Mouse (Mus musculus): ENCODE data around the gene Ephb1.

Ephb1 gene

DNA sequence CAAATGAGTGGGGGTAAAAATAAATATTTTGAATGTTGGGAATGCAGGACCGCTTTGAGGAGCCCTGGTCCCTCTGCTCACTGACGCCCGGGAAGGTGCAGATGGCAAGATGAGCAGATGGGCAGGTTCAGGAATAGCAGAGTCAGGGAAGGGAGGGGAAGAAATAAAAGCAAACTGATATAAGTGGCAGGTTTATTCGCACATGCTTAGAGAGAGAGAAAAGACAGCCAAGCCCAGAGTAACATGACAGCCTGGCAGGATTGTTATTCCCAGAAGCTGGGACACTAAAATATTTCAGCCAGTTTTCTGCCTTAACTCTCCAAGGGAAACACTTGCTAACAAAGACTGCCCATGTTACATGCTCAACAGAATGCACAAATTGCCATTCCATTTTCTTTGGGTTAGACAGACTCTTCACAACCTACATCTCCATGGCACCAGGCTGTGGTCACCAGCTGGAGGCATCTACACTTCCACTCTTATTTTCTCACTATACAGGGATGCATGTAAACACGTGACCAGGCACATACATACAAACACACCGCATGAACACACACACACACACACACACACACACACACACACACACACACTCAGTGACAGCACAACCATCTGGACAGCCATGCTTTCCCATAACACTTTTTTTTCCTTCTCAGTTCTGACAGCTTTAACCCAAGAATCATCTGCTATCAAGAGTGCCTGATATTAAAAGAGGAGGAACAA is 315.3 kb downstream of the Ephb1 start:
- no peak for DNase-seq

DNA sequence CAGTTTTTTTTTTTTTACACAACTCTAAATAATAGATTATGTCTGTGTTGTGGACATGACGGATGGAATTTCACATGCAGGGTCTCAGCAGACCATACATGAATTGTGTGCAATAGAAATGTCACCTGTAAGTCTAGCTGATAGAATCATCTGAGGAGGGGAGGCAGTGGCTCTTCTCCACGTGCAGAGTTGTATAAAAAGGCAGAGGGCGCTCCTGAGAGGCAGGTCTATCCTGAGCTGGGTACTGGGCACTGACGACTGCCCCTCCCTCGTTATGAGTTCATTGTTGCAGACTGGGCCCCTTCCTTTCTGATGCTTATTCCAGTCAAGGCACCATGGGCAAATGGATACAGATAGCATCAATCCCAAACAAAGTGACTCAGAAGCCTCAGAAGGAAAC is 318.4 kb downstream of the Ephb1 start:
- DNase-seq: no peak

DNA sequence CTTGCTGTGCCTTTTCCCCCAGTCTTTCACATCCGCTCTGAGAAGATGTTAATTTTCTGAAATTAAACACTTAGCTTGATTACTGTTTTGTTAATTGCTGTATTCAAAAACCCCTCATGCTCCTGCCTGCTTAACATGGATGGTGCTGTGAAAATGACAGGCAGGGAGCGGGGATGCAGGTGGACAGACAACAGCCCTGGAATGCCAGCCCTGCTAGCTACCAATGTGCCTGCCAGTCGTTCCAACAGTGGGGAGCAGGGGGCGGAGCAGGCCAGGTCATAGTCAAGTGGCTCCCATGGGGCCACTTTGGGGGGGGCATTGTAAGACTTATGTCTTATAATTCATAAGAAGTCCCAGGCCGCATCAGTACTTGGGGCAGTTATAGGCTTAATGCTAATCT is 321.3 kb downstream of the Ephb1 start:
- DNase-seq: no peak

DNA sequence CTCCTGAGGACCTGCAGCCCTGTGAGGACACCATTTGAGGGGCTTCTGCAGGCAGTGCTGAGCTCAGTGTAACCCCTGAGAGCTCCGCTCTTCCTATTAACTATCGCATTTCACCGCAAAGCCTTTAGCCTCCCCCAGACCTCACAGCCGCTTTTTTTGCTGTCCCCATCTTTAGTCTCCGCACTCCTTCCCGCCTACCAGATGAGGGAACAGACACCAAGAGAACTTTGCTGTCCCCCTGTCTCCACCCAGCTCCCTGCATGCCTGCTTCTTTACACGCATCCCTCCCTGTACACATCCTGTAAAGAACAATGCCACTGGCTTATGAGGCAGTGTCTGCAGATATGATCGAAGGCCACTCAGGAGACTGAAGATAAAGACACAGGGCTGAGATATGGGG is 322.1 kb downstream of the Ephb1 start:
- DNase-seq: no peak

DNA sequence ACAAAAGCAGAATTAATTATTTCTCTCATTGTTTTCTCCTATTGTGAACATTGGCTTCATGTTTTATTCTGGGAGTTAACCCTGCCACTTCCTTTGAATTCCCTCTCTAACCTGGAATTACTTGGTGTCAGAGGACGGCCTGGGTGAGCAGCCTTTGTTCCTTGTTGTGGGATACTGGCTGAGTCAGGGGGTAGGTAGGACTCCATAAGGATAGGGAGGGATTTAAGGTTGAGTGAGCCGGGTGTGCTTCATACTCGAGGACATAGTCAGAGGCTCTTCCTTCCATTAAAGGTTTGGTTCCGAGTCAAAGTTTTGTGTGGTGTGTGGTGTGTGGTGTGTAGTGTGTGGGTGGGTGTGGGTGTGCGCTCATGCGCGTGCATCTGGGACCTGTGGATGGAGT is 324.8 kb downstream of the Ephb1 start:
- no peak for DNase-seq

DNA sequence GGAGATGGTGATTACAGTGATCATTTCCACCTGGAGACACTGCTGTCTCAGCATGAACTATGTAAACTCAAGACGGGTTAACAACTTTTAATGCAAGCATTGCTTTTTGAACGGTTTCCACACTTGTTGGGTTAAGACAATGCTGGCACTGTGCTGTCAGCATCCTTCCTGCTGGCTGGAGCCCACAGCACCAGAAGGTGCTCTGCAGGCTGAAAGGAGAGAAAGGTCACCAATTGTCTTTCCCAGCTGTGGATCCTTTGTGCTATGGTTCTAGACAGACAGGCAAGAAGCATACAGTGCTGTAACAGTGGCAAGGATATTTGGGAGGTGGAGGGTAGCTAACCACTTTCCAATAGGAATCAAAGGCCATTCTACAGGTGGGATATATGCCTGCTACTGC is 328.4 kb downstream of the Ephb1 start:
- DNase-seq: no peak

DNA sequence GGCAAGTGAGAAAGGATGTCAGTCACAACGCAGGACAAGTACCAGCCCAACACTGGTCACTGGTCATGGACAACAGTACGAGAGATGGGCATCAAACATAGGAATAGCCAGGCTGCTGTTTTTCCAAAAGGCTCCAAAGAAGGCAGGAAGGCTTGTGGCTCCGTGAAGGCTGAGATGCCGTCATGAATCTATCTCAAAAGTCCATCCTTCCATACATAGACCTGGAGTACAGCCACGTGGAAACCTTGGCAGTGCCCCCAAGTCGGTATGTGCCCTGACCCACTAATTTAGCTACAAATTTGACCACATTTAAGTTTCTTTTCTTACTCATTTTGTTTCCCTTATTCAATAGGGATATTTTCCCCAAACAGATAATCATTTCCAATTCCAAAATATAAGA is 329.4 kb downstream of the Ephb1 start:
- DNase-seq: no peak

DNA sequence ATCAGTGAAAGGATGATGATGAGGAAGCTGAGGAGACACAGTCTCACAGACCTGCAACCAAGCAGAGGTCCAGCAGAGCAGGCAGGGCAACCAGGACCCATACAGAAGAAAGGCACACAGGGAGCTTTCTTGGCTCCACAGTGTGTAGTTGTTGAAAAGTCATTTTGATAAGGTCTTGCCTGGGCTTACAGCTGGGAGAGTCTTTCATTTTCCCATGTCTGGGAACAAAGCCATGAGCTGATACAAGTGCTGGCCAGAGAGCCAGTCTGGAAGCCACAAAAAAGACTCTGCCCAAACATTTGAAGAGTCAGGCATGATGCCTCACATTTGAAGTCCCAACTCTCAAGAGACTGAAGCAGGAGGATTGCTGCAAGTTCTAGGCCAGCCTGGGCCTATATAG is 339.0 kb downstream of the Ephb1 start:
- DNase-seq: no peak

DNA sequence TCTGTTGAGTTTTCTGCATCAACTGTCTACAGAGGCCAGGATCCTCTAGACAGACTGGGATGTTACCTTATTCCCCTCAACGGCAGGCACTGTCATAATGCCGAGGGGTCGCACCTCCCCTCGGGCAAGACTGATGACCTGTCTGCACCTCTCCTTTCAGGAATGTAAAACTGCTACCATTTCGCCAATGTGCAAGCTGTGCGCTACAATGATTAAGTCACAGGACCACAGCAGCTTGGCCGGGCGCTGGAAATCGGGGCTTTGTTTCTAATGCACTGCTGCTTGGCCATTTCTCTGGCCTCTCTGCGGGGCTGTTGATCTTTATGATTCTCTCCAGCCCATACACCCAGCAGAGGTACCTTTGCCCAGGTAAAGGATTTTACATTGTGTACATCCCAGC is 346.8 kb downstream of the Ephb1 start:
- no peak for DNase-seq

DNA sequence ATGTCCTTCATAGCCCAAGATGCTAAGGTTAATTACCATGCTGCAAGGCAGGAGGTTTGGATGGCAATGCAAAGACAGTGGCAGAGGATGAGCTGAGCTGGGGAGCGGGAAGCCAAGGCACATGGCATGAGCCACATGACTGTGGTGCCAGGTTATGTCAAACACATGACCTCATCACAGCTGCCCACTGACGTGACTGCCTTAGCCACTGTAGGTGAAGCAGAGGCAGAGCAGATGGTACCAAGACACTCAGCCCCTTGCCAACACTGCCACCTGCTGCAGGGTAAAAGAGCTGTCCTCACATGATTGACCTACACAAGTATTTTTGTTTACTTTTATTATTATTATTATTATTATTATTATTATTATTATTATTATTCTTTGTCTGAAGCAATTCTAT is 348.0 kb downstream of the Ephb1 start:
- DNase-seq: no peak

DNA sequence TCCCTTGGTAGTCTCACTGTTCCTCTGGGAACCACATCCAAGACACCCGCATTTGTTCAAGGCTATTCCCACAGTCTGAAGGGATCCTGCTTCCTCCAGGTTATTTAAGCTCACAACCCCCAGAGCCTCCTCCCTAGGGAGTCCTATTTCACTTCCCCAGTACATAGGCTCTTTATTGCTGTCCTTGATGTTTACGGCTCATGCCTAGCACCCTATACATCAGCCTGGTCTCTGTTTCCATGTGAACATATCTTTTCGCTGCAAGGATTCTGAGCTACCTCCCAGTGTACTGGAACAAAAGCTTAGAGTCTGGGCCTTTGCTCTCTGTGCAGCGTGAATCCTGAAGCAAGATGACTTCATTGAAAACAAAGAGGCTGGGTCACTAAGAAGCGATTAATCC is 351.6 kb downstream of the Ephb1 start:
- no peak for DNase-seq

DNA sequence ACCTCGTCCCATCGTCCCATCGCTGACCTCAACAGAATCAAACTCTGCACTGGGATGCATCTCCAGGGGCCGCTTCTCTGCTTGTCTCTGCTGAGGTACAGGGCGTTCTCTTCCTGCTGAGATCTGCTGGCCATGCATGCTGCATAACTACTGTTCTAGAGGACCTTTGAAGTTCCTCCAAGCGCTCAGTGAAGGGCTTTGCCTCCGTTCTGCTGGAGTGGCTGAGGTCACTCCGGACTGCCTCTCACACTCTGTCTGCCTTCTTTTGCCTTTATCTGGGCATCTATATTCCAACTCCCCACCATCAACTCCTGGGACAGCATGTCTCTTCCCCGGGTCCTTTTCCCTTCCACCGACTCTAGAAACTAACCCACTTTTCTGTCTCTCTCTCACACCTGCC is 352.3 kb downstream of the Ephb1 start:
- DNase-seq: no peak

DNA sequence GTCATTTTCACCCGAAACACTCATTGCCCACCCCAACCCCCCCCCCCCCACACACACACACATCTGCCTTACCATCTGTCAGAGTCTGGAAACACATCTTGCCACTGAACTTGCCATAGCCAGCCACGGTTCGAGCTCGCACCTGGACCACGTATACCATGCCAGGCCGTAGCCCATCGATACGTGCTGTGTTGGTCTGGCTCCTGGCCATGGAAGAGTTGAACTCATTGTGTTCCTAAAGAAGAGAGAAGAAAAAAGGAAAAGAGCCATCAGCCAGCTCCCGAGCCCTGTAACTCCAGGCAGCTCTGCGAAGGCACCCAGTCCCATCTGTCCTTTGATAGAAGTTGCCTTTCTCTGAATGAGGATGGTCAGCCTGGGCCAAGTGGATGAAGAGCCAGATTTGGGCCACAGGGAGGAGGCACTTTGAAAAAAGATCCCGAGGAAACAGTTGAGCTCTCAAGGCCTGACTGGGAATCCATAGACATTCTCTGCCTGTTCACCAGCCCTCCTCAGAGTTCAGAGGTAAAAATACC is 352.8 kb downstream of the Ephb1 start:
- no peak for DNase-seq

DNA sequence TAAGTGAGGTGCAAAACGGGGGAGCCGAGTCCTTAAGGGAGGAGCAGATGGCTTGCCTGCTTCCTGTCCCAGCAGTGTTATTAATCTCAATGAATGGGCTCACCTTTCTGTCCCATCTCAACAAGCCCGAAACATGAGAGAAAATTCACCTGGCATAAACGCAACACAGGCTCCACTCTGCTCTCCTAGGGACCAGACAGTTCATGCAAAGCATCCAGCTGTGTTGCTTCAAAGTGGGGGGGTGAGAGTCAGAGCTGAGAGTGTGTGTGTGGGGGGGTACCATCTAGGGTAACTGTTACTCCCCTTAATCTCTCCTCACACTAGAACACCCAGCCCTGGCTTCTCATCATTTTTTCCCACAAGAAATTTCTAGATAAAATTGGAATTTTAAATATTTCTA is 354.8 kb downstream of the Ephb1 start:
- no peak for DNase-seq

DNA sequence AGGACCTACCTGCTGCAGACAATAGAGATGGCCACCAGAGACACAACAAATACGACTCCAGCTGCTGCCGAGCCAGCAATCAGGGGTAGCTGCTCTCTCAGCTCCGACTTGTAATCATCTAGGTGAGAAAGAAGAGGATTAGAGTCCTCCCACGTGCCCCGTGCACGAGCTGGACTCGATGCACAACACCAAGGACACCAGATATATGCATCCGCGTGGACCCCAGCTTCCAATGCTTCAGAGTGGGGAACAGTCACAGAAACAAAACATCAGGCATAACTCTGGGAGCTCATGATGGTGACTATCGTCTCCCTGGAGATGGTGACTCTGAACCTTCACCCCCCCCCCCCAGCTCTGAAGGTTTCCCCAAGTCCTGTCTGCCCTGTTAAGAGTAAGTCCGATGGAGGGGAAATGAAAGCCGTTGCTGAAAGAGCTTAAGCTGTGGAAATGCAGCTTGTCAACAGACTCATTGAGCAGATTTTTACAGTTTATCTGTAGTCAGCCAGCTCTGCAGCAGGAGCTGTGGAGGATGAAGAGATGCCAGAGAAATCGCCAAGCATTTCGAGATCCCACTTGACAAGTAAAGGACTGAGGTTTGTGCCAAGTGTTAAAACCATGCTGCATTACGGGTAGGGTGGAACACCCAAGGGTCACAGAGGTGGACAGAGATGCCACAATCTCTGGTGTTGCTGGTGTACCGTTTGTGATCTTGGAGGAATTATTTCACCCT is 357.6 kb downstream of the Ephb1 start:
- no peak for DNase-seq

DNA sequence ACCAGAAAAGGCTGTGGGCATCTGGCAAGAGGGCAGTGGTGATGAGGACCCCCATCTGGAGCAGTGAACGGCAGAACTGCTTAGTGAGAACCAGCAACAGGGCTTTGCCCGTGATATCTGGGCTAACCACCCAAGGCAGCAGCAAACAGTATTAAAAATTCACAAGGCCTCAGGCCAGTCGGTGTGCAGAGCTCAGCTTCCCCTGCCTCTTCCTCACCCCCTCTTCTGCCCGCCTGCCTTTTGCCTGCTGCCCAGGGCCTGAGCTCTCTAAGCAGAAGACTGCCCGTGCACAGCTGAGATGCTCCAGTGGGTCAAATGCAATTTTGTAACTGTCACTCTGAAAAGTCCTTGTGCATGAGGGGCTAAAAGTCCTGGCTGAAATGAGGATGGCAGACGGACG is 358.3 kb downstream of the Ephb1 start:
- DNase-seq: no peak

DNA sequence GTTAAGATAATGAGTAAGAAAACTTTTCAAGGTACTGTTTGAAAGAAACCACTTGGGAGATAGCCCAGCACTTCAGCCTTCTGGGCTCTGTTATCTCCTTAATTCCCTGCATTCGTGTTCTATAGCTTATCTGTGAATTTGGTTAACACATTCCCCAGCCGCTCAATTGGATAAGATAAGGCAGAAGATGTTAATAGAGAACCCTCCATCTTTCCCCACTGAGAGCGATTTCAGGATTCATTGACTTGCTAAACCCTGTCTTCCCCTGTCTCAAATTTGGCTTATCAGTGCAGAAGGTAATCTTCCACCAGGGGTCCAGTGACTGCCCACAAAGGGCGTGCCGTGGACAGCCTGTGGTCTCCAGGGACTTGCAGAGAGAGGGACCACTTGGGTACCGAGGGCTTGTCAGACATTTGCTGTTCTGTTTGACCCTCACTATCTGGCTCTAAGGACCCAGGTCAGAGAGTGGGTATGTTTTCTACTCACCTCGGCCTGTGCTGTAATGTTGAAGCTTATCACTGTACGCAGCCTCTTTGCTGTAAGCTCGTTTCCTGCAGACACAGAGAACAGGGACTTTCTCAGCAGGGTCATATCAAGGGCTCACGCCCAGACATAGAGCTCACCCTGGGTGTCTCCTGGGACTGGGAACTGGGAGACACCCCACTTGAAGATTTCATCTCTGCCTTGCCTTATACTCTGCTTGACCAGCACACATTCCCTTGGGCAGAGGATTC is 358.9 kb downstream of the Ephb1 start:
- DNase-seq: no peak

DNA sequence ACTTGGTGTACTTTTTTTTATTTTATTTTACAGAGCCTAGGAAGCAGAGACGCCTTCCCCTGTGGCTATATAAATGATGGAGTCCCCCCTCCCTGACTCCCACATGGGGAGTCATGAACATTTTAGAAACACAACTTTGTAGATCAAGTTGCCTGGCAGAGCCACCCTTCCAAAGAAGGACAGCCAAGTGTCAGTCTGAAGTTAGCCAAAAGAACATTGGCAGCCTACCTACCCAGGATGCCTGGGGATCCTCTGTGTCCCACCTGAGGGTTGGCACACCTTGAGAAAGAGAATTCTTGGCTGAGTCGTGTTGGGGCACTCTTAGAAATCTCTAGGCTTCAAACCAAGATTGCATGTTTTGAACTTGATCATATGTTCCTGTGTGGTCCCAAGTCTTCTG is 360.4 kb downstream of the Ephb1 start:
- DNase-seq: no peak

DNA sequence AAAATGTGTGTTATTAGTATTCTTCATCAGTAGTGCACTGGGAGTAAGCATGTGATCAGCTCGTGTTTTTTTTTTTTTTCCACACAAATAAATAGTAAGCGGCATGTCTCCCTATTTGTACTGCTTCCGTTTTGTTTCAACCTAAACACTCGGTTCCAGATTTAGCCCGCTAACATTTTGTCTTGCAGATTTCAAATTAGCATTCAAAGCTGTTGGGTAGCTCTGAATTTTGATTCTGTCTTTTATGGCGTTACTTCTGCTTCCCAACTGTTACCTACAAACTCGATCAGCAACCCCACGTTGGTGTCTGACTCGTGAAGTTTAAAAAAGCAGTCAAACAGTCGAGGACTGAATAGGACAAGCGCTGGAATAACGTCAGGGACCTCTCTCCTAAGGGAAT is 363.7 kb downstream of the Ephb1 start:
- no peak for DNase-seq

DNA sequence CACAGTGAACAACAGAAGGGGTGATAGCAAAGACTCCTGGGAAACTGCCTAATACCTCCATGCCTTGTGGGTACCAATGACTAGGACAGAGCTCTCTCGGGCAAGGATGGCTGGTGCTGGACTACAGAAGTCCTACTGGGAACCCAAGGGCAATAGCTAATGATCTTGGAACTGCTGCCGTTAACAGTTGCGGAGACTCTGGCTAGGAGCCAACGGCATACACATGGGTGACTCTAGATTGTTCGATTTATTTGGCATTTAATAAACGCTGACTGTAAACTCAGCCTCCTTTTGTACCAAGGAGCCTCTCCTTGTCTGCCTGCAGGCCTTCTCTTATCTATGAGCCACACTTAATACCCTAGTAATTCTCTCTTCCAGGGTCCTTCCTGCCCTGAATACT is 364.5 kb downstream of the Ephb1 start:
- DNase-seq: no peak

DNA sequence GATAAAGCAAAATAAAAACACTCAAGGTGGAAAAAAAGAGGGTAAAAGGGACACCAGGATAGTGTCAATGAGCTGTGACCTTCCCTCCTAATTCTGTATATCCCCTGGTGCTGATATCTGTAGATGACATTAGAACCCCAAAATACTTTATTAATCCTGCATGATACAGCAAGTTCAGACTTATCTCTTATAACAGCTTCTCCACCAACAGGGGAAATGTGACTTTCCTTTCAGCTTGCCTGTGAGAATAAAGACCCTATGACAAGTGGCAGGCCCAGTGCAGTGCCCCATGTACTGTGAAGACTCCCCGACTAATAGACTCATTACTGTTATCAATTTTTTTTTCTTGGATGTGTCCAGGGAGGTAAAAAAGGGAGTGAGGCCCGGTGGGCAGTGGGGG is 367.6 kb downstream of the Ephb1 start:
- no peak for DNase-seq

DNA sequence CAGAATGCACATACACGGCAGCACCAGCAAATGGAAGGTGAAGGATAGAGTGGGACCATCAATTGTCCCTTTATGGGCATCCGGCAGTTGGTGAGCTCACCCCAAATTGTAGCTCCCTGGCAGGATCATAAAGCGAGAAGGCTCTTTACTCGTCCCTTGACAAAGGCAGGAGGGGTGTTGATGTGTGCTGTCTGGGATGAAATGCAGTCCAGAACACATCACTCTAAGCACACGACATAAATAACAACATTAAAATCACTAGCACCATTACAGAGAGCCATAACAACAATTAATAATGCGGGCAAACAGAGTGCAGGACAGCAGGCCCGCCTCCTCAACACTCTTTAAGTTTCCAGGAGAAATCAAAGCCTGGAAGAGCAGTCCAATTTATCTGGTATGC is 372.1 kb downstream of the Ephb1 start:
- DNase-seq: no peak

DNA sequence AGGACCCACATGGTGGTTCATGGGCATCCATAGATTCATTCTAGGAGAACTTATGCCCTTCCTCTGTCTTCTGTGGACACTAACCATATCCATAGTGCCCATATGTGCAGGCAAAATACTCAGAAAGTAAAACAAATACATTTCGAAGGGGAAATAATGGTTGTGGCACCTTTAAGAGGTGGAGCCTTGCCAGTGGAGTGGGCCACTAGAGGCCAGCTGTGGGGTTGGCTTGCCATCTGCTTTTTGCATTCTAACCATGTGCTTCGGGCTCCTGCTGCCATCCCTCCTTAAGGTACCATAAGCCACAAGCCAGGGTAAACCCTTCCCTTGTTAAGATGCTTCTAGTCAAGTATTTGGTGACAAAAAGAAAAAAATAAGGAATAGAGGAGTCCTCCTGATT is 373.3 kb downstream of the Ephb1 start:
- no peak for DNase-seq

DNA sequence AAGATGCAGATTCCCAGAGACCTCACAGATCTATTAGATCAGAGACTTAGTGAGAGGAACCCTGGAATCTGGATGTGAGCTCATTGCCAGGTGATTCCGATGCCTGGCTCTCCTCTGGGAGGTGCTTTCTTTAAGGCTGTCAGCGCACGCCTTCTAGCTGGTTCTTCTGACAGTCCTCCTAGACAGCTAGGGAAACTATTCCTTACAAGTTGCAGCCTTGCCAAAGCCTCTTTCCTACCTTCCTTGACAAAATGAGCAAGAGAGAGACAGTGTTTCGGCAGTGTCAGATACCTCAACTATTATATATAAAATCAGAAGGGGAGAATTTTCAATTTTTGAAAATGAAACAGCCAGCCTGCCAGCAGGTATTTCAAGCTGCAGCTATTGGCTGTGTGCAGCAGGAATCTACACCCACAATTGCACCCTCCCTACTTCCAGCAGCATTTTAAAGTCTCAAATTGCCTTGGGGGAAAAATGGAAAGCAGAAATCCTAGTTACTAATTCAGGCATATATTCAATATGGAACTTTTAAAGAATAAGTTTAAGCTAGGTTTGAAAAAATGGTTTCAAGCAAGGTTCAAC is 377.5 kb downstream of the Ephb1 start:
- DNase-seq: peak; percentile 14
